Mouse (Mus musculus) forebrain, embryonic 11.5 days (tissue): ENCODE measurements around the gene Hist1h2bh. TPM values are rescaled to one million over a fixed set of nuclear protein-coding genes. Genes with fewer than 3 reads are reported as not detected.
A peak's percentile ranks its signal among the peaks of the same experiment; 100 is the strongest.
"Not testable (repeated sequence)": the region's sequence is repeated elsewhere in the genome, so short reads cannot be mapped to it uniquely, and the experiment has no call there.

Experiments used
- ATAC-seq: fragments of 200-750 bp; cut with Nextera tagmentation; replicated peaks from 2 replicates; pipeline ENCODE4 v1.8.0; 2017; ENCODE audit warnings: moderate TSS enrichment; ENCODE audit not compliant: low FRiP score
- DNase-seq: peaks from one replicate; pipeline ENCODE4 v3.0.0-alpha.2; 2017; ENCODE audit warnings: low spot score
- H3K27ac ChIP-seq: fragments of 300-500 bp; sonication (generic); 2 replicates; pipeline ENCODE4 v1.5.1; 2014; ENCODE audit warnings: low read depth, low read length
- H3K27me3 ChIP-seq: fragments of 300-500 bp; sonication (generic); 2 replicates; pipeline ENCODE4 v1.6.1; 2014; ENCODE audit warnings: mild to moderate bottlenecking, low read length, mixed read lengths; ENCODE audit not compliant: control insufficient read depth, insufficient read depth
- H3K36me3 ChIP-seq: fragments of 300-500 bp; sonication (generic); 2 replicates; pipeline ENCODE4 v1.6.1; 2014; ENCODE audit warnings: mild to moderate bottlenecking, low read length, moderate library complexity, mixed read lengths; ENCODE audit not compliant: control insufficient read depth, insufficient read depth
- H3K4me1 ChIP-seq: fragments of 300-500 bp; sonication (generic); replicated peaks from 2 replicates; pipeline ENCODE4 v1.6.1; 2014; ENCODE audit warnings: low read length, mixed read lengths; ENCODE audit not compliant: control insufficient read depth, insufficient read depth
- H3K4me2 ChIP-seq: fragments of 300-500 bp; sonication (generic); 2 replicates; pipeline ENCODE4 v1.6.1; 2014; ENCODE audit warnings: low read depth, mild to moderate bottlenecking, low read length, moderate library complexity, mixed read lengths; ENCODE audit not compliant: severe bottlenecking
- H3K4me3 ChIP-seq: fragments of 300-500 bp; sonication (generic); 2 replicates; pipeline ENCODE4 v1.5.1; 2014; ENCODE audit warnings: low read depth, low read length
- H3K9ac ChIP-seq: fragments of 300-500 bp; sonication (generic); 2 replicates; pipeline ENCODE4 v1.6.1; 2014; ENCODE audit warnings: low read length
- H3K9me3 ChIP-seq: fragments of 300-500 bp; sonication (generic); 2 replicates; pipeline ENCODE4 v1.6.1; 2016; ENCODE audit warnings: low read length, mixed read lengths; ENCODE audit not compliant: control insufficient read depth
- WGBS: fragments of 180-500 bp; shearing (Covaris S2); extraction: QIAGEN DNeasy Blood & Tissue Kit; methylation state at CpG from one replicate; pipeline ENCODE4 v1.1.7; 2014; 5-methylcytosine and 5-hydroxymethylcytosine counted together
- polyA plus RNA-seq: library from polyadenylated mRNA; unstranded; fragments of >200 nt; fragmentation: Nextera tagmentation; extraction: Ambion mirVana; gene quantifications from 2 replicates; pipeline ENCODE4 v1.2.1, GENCODE M21; 2014

The Hist1h2bh gene
- polyA plus RNA-seq, 1 experiment from 2014 or later: 1.2 TPM

DNA sequence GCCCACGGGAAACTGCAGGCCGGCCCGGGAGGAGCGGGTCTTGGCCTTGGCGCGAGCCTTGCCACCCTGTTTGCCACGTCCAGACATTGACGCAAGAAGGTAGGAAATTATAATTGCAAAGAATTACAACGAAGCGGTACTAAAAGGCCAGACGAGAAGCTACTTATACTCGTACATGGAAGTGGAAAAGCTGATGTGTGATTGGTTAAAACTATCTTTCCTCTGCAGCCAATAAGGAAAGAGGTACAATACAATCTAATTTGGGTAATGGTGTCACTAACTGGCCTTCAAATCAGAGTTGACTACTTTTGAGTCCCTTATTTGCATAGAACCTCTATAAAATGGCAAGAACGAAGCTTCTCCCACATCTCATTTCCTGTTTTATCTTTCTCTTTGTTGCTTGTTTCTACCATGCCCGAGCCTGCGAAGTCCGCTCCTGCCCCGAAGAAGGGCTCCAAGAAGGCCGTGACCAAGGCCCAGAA is 27.9 kb upstream of the Hist1h2bh start, which contains the start of the genes Hist1h2ae and Hist1h2bg:
Hist1h2ae (minus strand) TSS at position 199 of the 482 bp plus-strand sequence.
Hist1h2bg (plus strand) TSS at position 375 of the 482 bp plus-strand sequence.
- DNase-seq (peak; percentile 83), ATAC-seq (peak; percentile 89)
- H3K9ac ChIP-seq: peak within 1 kb of the TSS; percentile 72
- no peaks in the 10 kb centered on the region for H3K9me3 ChIP-seq
- peak within 1 kb of the TSS; percentile 96 for H3K27ac ChIP-seq
- H3K27me3 ChIP-seq: no peaks in the 10 kb centered on the region
- H3K4me2 ChIP-seq: peak within 1 kb of the TSS; percentile 66
- peaks cover 7% of the 10 kb centered on the region; the same call in 1 of the 2 replicates for H3K4me1 ChIP-seq
- no peaks in the 10 kb centered on the region for H3K36me3 ChIP-seq
- H3K4me3 ChIP-seq: peak within 1 kb of the TSS; percentile 45
- WGBS: 0% methylated on average over 18 of the region's 18 CpGs

DNA sequence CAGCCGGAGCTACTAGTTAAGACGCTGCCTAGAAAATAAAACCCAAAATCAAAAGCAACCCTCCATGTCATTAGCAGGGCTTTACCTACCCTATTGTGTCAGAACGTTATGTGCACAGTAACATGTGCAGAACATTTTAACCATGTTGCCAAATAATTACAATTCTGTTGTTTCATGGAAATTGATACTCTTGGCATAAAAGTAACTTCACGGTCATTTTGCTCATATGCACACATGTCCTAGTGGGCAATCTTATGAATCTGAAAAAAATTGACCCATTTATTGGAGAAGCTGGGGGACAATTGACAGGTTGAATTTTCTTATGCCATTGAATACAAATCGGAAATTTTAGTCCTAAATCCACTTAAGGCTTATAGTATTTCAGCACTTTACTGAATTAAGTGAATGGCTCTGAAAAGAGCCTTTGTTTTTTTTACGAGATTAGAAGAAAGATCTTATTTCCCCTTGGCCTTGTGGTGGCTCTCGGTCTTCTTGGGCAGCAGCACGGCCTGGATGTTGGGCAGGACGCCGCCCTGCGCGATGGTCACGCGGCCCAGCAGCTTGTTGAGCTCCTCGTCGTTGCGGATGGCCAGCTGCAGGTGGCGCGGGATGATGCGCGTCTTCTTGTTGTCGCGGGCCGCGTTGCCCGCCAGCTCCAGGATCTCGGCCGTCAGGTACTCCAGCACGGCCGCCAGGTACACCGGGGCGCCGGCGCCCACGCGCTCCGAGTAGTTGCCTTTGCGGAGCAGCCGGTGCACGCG is 27.2 kb upstream of the Hist1h2bh start:
- DNase-seq, H3K4me1 ChIP-seq, H3K36me3 ChIP-seq, H3K9me3 ChIP-seq, H3K27me3 ChIP-seq, ATAC-seq: not testable (repeated sequence)
- Histone ChIP-seq H3K4me3 (peak overlapping the region; percentile 45), H3K9ac (peak overlapping the region; percentile 57), H3K4me2 (peak overlapping the region; percentile 49), H3K27ac (peak overlapping the region; percentile 96)
- WGBS: under 1% methylated on average over 20 of the region's 41 CpGs

DNA sequence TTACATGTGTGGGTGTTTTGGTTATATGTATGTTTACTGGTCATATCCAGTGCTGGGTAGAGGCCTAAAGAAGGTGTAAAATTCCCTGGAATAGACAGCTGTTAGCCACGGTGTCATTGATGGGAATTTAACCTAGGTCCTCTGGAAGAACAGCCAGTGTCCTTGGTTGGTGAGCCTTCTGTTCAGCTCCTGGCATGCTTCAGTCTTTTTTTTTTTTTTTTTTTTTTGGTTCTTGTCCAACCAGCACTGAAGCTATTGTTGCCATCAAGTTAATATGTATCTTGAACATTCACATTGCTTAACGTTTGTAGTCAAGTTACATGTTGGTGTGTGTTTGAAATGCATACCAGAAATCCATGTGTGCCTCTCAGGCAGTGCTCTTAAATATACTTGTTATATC is 21.3 kb upstream of the Hist1h2bh start:
- DNase-seq: no peak
- H3K4me3 ChIP-seq: no peak overlapping the region
- H3K27ac ChIP-seq: peak overlapping the region; percentile 96; the same call in 1 of the 2 replicates
- ATAC-seq: no peak
- 84% methylated on average over 2 of the region's 2 CpGs for WGBS
- H3K9ac ChIP-seq: no peak overlapping the region
- no peaks in the 10 kb centered on the region for H3K27me3 ChIP-seq
- no peaks in the 10 kb centered on the region for H3K4me1 ChIP-seq
- no peak overlapping the region for H3K4me2 ChIP-seq
- no peaks in the 10 kb centered on the region for H3K9me3 ChIP-seq
- no peaks in the 10 kb centered on the region for H3K36me3 ChIP-seq

DNA sequence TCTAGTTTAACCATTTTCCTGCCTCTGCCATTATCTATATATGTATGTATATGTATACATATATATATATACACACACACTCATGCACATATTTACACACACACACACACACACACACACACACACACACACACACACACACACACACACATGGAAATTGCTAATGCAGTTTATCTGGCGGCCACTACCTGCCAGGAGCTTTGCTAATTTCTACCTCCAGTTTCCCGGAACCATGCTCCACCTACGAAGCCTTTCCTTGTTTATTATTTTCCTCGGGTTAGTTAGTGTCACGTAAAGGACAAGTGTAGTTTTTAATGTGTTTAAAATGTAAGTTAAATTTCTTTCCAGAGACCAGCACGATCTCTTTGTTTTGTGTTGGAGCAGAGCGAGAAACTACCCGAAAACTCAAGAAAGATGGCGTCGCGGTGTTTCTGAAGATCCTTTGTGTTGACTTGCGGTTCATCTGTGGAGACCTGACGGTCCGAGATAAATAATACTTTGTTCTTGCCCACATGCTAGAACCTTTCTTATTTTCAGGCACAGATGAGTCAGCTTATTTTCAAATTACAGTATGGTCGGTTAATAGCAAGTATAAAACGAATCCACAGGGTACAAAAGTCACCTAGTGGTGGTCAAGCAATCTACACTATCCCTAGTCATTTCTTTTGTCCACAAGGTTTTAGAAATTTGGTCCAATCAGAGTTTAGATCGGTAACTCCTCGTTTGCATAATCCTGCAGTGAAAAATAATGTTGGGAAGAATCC is 19.7 kb upstream of the Hist1h2bh start:
- no peaks in the 10 kb centered on the region for H3K9me3 ChIP-seq
- WGBS: 5% methylated on average over 18 of the region's 18 CpGs
- H3K27me3 ChIP-seq: no peaks in the 10 kb centered on the region
- ATAC-seq: peak; percentile 56
- peak overlapping the region; percentile 62 for H3K4me2 ChIP-seq
- H3K4me1 ChIP-seq: no peaks in the 10 kb centered on the region
- H3K4me3 ChIP-seq: peak overlapping the region; percentile 19
- H3K9ac ChIP-seq: peak overlapping the region; percentile 70
- no peaks in the 10 kb centered on the region for H3K36me3 ChIP-seq
- no peak for DNase-seq
- H3K27ac ChIP-seq: peak overlapping the region; percentile 96

DNA sequence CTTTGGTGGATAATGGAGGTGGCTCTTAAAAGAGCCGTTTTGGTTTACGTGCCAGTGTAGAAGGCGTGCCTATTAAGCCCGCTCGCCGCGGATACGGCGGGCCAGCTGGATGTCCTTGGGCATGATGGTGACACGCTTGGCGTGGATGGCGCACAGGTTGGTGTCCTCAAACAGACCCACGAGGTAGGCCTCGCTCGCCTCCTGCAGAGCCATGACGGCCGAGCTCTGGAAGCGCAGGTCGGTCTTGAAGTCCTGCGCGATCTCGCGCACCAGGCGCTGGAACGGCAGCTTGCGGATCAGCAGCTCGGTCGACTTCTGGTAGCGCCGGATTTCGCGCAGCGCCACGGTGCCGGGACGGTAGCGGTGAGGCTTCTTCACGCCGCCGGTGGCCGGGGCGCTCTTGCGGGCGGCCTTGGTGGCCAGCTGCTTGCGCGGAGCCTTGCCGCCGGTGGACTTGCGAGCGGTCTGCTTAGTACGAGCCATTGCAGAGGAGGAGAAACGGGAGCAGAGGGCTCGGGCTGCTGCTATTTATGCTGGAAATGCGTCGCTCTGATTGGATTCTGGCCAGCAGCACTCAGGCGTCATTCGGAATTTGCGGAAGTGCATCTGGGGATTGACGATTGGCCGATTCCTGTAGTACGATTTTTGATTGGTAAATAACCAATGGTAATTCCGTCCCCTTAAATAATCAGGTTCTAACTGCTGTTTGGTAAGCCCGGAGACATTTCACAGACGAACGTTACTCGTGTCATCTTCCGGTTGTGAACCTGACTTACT is 18.9 kb upstream of the Hist1h2bh start, which contains the start of gene Hist1h3e:
Hist1h3e (minus strand) TSS at position 487 of the 777 bp plus-strand sequence.
- H3K9me3 ChIP-seq, H3K27me3 ChIP-seq, H3K4me1 ChIP-seq, H3K36me3 ChIP-seq: not testable (repeated sequence)
- DNase-seq (peak; percentile 97), ATAC-seq (peak; percentile 98)
- Histone ChIP-seq H3K9ac (peak within 1 kb of the TSS; percentile 70), H3K4me3 (peak within 1 kb of the TSS; percentile 19), H3K4me2 (peak within 1 kb of the TSS; percentile 62), H3K27ac (peak within 1 kb of the TSS; percentile 96)
- under 1% methylated on average over 48 of the region's 67 CpGs for WGBS

DNA sequence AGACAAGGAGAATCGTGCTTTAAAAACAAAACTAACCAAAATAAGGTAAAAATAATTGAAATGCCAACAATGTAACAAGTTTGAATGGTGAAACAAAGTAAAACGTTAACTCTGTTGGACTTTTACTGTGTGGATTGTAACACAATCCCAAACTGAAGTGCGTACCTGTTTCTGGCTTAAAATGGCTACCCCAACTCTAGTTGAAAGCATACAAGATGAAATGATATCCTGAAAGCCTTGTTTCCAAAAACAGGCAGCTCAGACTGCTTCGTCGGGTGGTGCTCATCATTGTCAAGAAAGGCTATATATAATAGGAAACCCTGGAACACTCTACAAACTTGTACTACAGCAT is 18.3 kb upstream of the Hist1h2bh start:
- not testable (repeated sequence) for H3K36me3 ChIP-seq, DNase-seq, H3K27me3 ChIP-seq, H3K9me3 ChIP-seq, H3K4me1 ChIP-seq, ATAC-seq
- peak overlapping the region; percentile 36 for H3K4me2 ChIP-seq
- peak overlapping the region; percentile 96 for H3K27ac ChIP-seq
- WGBS: 0% methylated on average over 2 of the region's 5 CpGs
- peak overlapping the region; percentile 43; the same call in 1 of the 2 replicates for H3K9ac ChIP-seq
- H3K4me3 ChIP-seq: peak overlapping the region; percentile 19

DNA sequence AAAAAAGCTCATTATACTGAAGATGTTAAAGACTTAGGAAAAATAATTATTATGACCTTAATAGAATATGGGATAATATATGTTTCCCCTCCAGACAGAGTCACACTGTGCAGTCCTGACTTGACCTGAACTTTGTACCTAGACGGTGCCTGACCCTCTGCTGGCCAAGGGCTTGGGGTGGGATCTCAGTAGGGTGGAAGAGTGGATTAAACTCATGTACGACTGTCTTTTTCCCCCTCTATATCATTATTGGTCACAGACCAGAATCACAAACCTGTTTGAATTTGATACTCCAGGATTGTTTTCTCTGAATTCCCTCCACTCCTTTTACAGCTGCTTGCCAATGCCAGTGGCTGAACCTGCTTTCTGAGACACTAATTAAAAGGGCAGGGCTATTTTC is 17.5 kb upstream of the Hist1h2bh start:
- H3K4me2 ChIP-seq: peak overlapping the region; percentile 27; the same call in 1 of the 2 replicates
- H3K27me3 ChIP-seq, H3K9me3 ChIP-seq, H3K4me3 ChIP-seq, ATAC-seq, H3K4me1 ChIP-seq, H3K36me3 ChIP-seq: not testable (repeated sequence)
- H3K27ac ChIP-seq: peak overlapping the region; percentile 41
- peak; percentile 57 for DNase-seq
- H3K9ac ChIP-seq: 0 out of 2 replicates have a peak overlapping the region, but pooled peaks have one; percentile 12
- WGBS: 29% methylated on average over 2 of the region's 2 CpGs

DNA sequence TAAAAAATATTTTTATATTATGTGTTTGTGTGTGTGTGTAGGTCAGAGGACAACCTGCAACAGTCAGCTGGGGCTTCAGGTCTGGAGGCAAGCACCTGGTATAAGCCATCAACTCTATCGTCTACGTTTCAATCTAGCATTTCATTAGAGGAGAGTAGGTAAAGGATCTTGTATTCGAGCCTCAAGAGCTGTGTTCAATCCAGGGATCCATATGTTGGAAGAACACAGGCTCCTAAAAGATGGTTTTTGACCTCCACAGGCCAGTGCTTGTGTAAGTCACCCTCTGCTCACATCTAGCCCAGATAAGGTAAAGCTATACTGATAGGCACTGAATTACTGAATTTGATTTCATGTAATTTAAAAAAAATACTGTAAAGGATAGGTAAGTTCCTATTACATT is 13.7 kb upstream of the Hist1h2bh start:
- Histone ChIP-seq H3K4me1 (peaks cover 2% of the 10 kb centered on the region; the same call in 1 of the 2 replicates), H3K27me3 (no peaks in the 10 kb centered on the region), H3K9me3 (no peaks in the 10 kb centered on the region), H3K4me2 (no peak overlapping the region), H3K36me3 (no peaks in the 10 kb centered on the region), H3K9ac (peak overlapping the region; percentile 29; the same call in 1 of the 2 replicates), H3K4me3 (no peak overlapping the region), H3K27ac (peak overlapping the region; percentile 33)
- DNase-seq (no peak), ATAC-seq (no peak)
- 69% methylated on average over 3 of the region's 3 CpGs for WGBS
